Mouse (Mus musculus) CH12.LX (cell line): ENCODE measurements around the gene Chst8. TPM values are rescaled to one million over a fixed set of nuclear protein-coding genes. Genes with fewer than 3 reads are reported as not detected.

Experiments
- DNase-seq: peaks from one replicate; pipeline ENCODE4 v3.0.0-alpha.2; 2013; ENCODE audit errors: extremely low read depth
- H3K27ac ChIP-seq: 2 replicates; pipeline ENCODE4 v1.5.1; 2012; ENCODE audit warnings: low read depth, mild to moderate bottlenecking, control low read depth, moderate library complexity; ENCODE audit not compliant: insufficient read depth
- H3K27me3 ChIP-seq: replicated peaks from 2 replicates; pipeline ENCODE3; 2012; ENCODE audit warnings: inconsistent platforms
- H3K36me3 ChIP-seq, 2 experiments: replicated peaks in 1 of 2; 2 replicates each; pipeline versions ENCODE3 to v1.6.1; 2012; ENCODE audit warnings: inconsistent platforms in 1 of 2, low read length in 1 of 2, mild to moderate bottlenecking in 1 of 2, mixed read lengths in 1 of 2, moderate library complexity in 1 of 2; ENCODE audit not compliant: control insufficient read depth in 1 of 2, insufficient read depth in 1 of 2
- H3K4me1 ChIP-seq, 2 experiments: 2 replicates each; pipeline ENCODE4 v1.6.1; 2012; ENCODE audit warnings: inconsistent platforms in 1 of 2, moderate library complexity in 1 of 2; ENCODE audit not compliant: insufficient read depth in 2 of 2, control insufficient read depth in 1 of 2
- H3K4me2 ChIP-seq: 2 replicates; pipeline ENCODE4 v1.6.1; 2012; ENCODE audit warnings: low read depth, mild to moderate bottlenecking, control low read depth; ENCODE audit not compliant: poor library complexity, insufficient read depth, severe bottlenecking
- H3K4me3 ChIP-seq, 3 experiments: fragments of 150-350 bp in 1 of 3; sonication (generic) in 1 of 3; replicated peaks in 1 of 3; 2 replicates each; pipeline versions ENCODE3 to v1.5.1; 2011 to 2012; ENCODE audit warnings: low read depth in 2 of 3, low read length in 2 of 3, mild to moderate bottlenecking in 2 of 3, moderate library complexity in 2 of 3, control low read depth in 1 of 3, improper control_type of control experiment in 1 of 3, inconsistent platforms in 1 of 3, mixed read lengths in 1 of 3; ENCODE audit not compliant: poor library complexity in 1 of 3
- H3K79me2 ChIP-seq: replicated peaks from 2 replicates; pipeline ENCODE4 v1.6.1; 2012; ENCODE audit warnings: mild to moderate bottlenecking, moderate library complexity; ENCODE audit not compliant: control insufficient read depth, poor library complexity, insufficient read depth, severe bottlenecking; ENCODE audit errors: extremely low read depth
- H3K9ac ChIP-seq: 2 replicates; pipeline ENCODE4 v1.6.1; 2012; ENCODE audit warnings: low read depth, mild to moderate bottlenecking, control low read depth, moderate library complexity; ENCODE audit not compliant: insufficient read depth
- H3K9me3 ChIP-seq: replicated peaks from 2 replicates; pipeline ENCODE3; 2012; ENCODE audit warnings: low read length, inconsistent platforms, mixed read lengths
- BHLHE40 ChIP-seq: IDR thresholded peaks from 2 replicates; pipeline ENCODE4 v1.6.1; 2011; ENCODE audit warnings: mild to moderate bottlenecking, low read depth, low read length, improper control_type of control experiment
- CHD2 ChIP-seq: IDR thresholded peaks from 2 replicates; pipeline ENCODE4 v1.6.1; 2011; ENCODE audit warnings: low read length, improper control_type of control experiment
- CTCF ChIP-seq, 2 experiments: IDR thresholded peaks in 1 of 2; conservative IDR thresholded peaks in 1 of 2; 2 replicates each; pipeline ENCODE4 v1.5.1; 2011 to 2012; ENCODE audit warnings: low read depth in 2 of 2, low read length in 2 of 2, improper control_type of control experiment in 1 of 2, inconsistent platforms in 1 of 2, mild to moderate bottlenecking in 1 of 2, moderate library complexity in 1 of 2
- EP300 ChIP-seq: IDR thresholded peaks from 2 replicates; pipeline ENCODE4 v1.6.1; 2011; ENCODE audit warnings: low read length, improper control_type of control experiment
- ETS1 ChIP-seq: conservative IDR thresholded peaks from 2 replicates; pipeline ENCODE4 v1.6.1; 2012; ENCODE audit warnings: low read depth, mild to moderate bottlenecking, inconsistent platforms, low read length, improper control_type of control experiment, moderate library complexity
- GABPA ChIP-seq: IDR thresholded peaks from 2 replicates; pipeline ENCODE4 v1.6.1; 2012; ENCODE audit warnings: low read depth, low read length, improper control_type of control experiment, inconsistent platforms; ENCODE audit not compliant: insufficient replicate concordance
- IRF4 ChIP-seq: IDR thresholded peaks from 2 replicates; pipeline ENCODE4 v1.6.1; 2014; ENCODE audit warnings: low read depth, mild to moderate bottlenecking, inconsistent platforms, low read length, improper control_type of control experiment
- JUN ChIP-seq: IDR thresholded peaks from 2 replicates; pipeline ENCODE4 v1.6.1; 2011; ENCODE audit warnings: low read depth, mild to moderate bottlenecking, low read length, improper control_type of control experiment, moderate library complexity; ENCODE audit not compliant: insufficient read depth
- JUND ChIP-seq: conservative IDR thresholded peaks from 2 replicates; pipeline ENCODE4 v1.6.1; 2011; ENCODE audit warnings: low read depth, low read length, improper control_type of control experiment
- MAFK ChIP-seq: IDR thresholded peaks from 2 replicates; pipeline ENCODE4 v1.6.1; 2011; ENCODE audit warnings: low read length, improper control_type of control experiment; ENCODE audit not compliant: insufficient replicate concordance
- MAZ ChIP-seq: IDR thresholded peaks from 2 replicates; pipeline ENCODE4 v1.6.1; 2012; ENCODE audit warnings: low read depth, mild to moderate bottlenecking, inconsistent platforms, low read length, improper control_type of control experiment, moderate library complexity
- MEF2A ChIP-seq: IDR thresholded peaks from 2 replicates; pipeline ENCODE4 v1.6.1; 2014; ENCODE audit warnings: low read depth, mild to moderate bottlenecking, inconsistent platforms, low read length, improper control_type of control experiment, borderline replicate concordance
- MXI1 ChIP-seq: IDR thresholded peaks from 2 replicates; pipeline ENCODE4 v1.6.1; 2011; ENCODE audit warnings: mild to moderate bottlenecking, low read depth, low read length, improper control_type of control experiment
- NRF1 ChIP-seq: IDR thresholded peaks from 2 replicates; pipeline ENCODE4 v1.6.1; 2014; ENCODE audit warnings: low read depth, mild to moderate bottlenecking, inconsistent platforms, low read length, improper control_type of control experiment, moderate library complexity
- POLR2A ChIP-seq: IDR thresholded peaks from 2 replicates; pipeline ENCODE4 v1.6.1; 2011; ENCODE audit warnings: low read depth, mild to moderate bottlenecking, improper control_type of control experiment, low read length
- POLR2AphosphoS2 ChIP-seq: IDR thresholded peaks from 2 replicates; pipeline ENCODE4 v1.6.1; 2011; ENCODE audit warnings: low read depth, low read length, improper control_type of control experiment
- RCOR1 ChIP-seq: conservative IDR thresholded peaks from 2 replicates; pipeline ENCODE4 v1.6.1; 2012; ENCODE audit warnings: low read depth, mild to moderate bottlenecking, inconsistent platforms, low read length, improper control_type of control experiment
- SMC3 ChIP-seq: IDR thresholded peaks from 2 replicates; pipeline ENCODE4 v1.6.1; 2011; ENCODE audit warnings: low read depth, low read length, improper control_type of control experiment
- TCF12 ChIP-seq: IDR thresholded peaks from 2 replicates; pipeline ENCODE4 v1.6.1; 2014; ENCODE audit warnings: low read depth, mild to moderate bottlenecking, inconsistent platforms, low read length, improper control_type of control experiment
- USF1 ChIP-seq: IDR thresholded peaks from 2 replicates; pipeline ENCODE4 v1.6.1; 2014; ENCODE audit warnings: low read depth, mild to moderate bottlenecking, inconsistent platforms, low read length, improper control_type of control experiment
- ZC3H11A ChIP-seq: IDR thresholded peaks from 2 replicates; pipeline ENCODE4 v1.6.1; 2012; ENCODE audit warnings: low read depth, mild to moderate bottlenecking, inconsistent platforms, low read length, improper control_type of control experiment
- ZNF384 ChIP-seq: IDR thresholded peaks from 2 replicates; pipeline ENCODE4 v1.6.1; 2012; ENCODE audit warnings: low read depth, low read length, improper control_type of control experiment, inconsistent platforms
- dilution Hi-C: fragments of 300-500 bp; cut with MboI; formaldehyde crosslinking; loops from 2 replicates; pipeline ENCODE4 v1.14.3; 2020; ENCODE audit warnings: low sequenced_read_pairs; ENCODE audit not compliant: extremely low pct_unique_long_range_greater_than_20kb, extremely low pct_ligation_motif_present
- in situ Hi-C: fragments of 300-500 bp; cut with MboI; formaldehyde crosslinking; loops from 3 replicates; pipeline ENCODE4 v1.14.3; 2019; ENCODE audit warnings: low sequenced_read_pairs, low pct_ligation_motif_present, low pct_unique_long_range_greater_than_20kb, mixed read lengths
- polyA plus RNA-seq: library from polyadenylated mRNA; unstranded; fragments of >175 nt; gene quantifications from 2 replicates; pipeline ENCODE4 v1.2.1, GENCODE M21; 2012; ENCODE audit warnings: low read depth; ENCODE audit not compliant: insufficient read length
- total RNA-seq, 2 experiments: library from RNA; depleted of rRNA; stranded (reverse); fragments of 300-350 nt in 1 of 2; fragments of >200 nt in 1 of 2; gene quantifications; 2 replicates each; pipeline ENCODE4 v1.2.3; 2012 to 2014

The Chst8 gene
- total and polyA plus RNA-seq, 3 experiments, result 0.13 to 0.27 (median 0.16) TPM

DNA sequence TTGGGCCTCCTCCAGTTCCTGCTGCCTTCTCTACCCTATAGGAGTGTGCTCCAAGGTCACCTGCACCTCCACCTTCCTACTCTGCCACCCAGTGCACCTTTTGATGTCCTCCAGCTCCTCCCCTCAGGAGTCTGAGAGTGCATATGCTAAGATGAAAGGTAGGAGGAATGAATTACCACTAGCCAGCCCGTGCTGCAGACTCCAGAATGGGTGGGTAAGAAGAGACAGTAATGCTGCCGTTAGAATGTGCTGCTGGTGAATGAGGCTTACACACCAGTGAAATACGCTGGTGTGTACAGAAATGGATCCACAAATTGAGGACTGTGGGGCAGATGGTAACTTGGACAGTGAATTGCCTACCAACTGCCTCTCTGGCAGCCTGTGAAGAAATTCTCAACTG, 112.6 kb downstream of the Chst8 start:
- Histone ChIP-seq H3K4me3 (no peak overlapping the region), H3K36me3 (no peaks in the 10 kb centered on the region), H3K9me3 (no peaks in the 10 kb centered on the region), H3K27me3 (peaks cover 58% of the 10 kb centered on the region), H3K79me2 (no peaks in the 10 kb centered on the region), H3K4me1 (no peaks in the 10 kb centered on the region), H3K9ac (no peak overlapping the region), H3K27ac (no peak overlapping the region), H3K4me2 (no peak overlapping the region)
- dilution Hi-C loops, result no loop called here
- TF ChIP-seq ZC3H11A (no peak), POLR2A (no peak), JUN (no peak), MAZ (no peak), SMC3 (no peak), RCOR1 (no peak), ETS1 (no peak), NRF1 (no peak), MXI1 (no peak), GABPA (no peak)
- no peak for DNase-seq
- in situ Hi-C loops, result no loop called here

DNA sequence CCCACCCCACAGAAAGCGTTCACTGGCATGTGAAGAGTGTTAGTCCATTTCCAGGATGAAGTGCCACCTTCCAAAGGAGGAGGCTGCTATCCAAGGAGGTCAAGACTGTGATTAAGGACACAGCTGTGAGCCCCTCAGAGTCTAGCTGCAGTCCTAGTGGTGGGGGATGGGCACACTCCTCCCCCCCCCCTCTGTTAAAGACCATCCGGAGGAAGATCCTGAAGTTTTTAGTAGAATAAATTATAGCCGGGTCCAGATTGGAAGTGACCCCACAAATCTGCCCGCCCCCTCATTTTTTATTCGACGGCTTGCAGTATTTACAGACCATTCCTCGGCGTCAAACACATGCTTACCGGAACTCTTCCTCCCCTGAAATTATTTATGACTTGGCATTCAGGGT, 114.3 kb downstream of the Chst8 start:
- H3K4me3 ChIP-seq, result no peak overlapping the region
- H3K9ac ChIP-seq, result no peak overlapping the region
- no peak overlapping the region for H3K27ac ChIP-seq
- no peak for TF ChIP-seq MAFK
- TF ChIP-seq CTCF (conservative IDR thresholded peaks at IDR 0.05 in 1 of 2, IDR thresholded peaks at IDR 0.05 in 1 of 2; ENCODE audit: low read depth in 2 of 2, low read length in 2 of 2), result no peak
- TF ChIP-seq USF1, result no peak
- TF ChIP-seq MXI1, result no peak
- TF ChIP-seq JUND, result no peak
- no peak for TF ChIP-seq POLR2A
- no peak for TF ChIP-seq BHLHE40
- no peak for TF ChIP-seq POLR2AphosphoS2
- TF ChIP-seq EP300, result no peak
- no peak for TF ChIP-seq ETS1
- TF ChIP-seq CHD2, result no peak
- no peak for TF ChIP-seq RCOR1
- TF ChIP-seq ZNF384, result no peak
- no peak for TF ChIP-seq MEF2A
- no peak for TF ChIP-seq TCF12
- no peak for TF ChIP-seq IRF4
- H3K27me3 ChIP-seq, result peaks cover 54% of the 10 kb centered on the region
- no peak for DNase-seq
- dilution Hi-C loops, result no loop called here
- in situ Hi-C loops, result no loop called here
- no peak overlapping the region for H3K4me2 ChIP-seq
- no peaks in the 10 kb centered on the region for H3K9me3 ChIP-seq
- H3K4me1 ChIP-seq, result no peaks in the 10 kb centered on the region
- H3K36me3 ChIP-seq, result no peaks in the 10 kb centered on the region
- H3K79me2 ChIP-seq, result no peaks in the 10 kb centered on the region
